ENCODE assay signal across 14 mouse cellular contexts in genomic region chr4:135155106-135155800, GRCm38 (mm10). TPM values are rescaled to one million over a fixed set of nuclear protein-coding genes. Genes with fewer than 3 reads are reported as not detected.
DNase-seq lines count a peak whose midpoint lies in the region; ATAC-seq and TF ChIP-seq lines count a peak whose summit lies in the region.
"Had no signal": no experiment of that assay in that cellular context is flagged by ENCODE, and none has a peak within 500 bp of the region (broad histone marks: within the 10 kb centered on the region; RNA-seq: fewer than 3 reads in every experiment).

No protein-coding gene starts in this region.

- no peak overlapping the region for H3K9ac ChIP-seq in midbrain, embryonic 14.5 days (replicated peaks; ENCODE audit: low read length)
- H3K9ac ChIP-seq in midbrain, embryonic 15.5 days = no peak overlapping the region
- peak overlapping the region; percentile 57; the same call in 1 of the 2 replicates for H3K9ac ChIP-seq in limb, embryonic 14.5 days (ENCODE audit: low read depth, low read length, severe bottlenecking)
- H3K9ac ChIP-seq: forebrain, postnatal 0 days; liver, embryonic 12.5 days had no signal

- no peak overlapping the region for H3K4me2 ChIP-seq in midbrain, embryonic 14.5 days (ENCODE audit: low read length)
- no peak overlapping the region for H3K4me2 ChIP-seq in midbrain, embryonic 15.5 days
- H3K4me2 ChIP-seq in limb, embryonic 14.5 days (replicated peaks; ENCODE audit: low read depth, low read length, severe bottlenecking) = peak overlapping the region; percentile 60
- H3K4me2 ChIP-seq: liver, embryonic 12.5 days had no signal

- no peak for TF ChIP-seq POLR2A in limb, embryonic 14.5 days (IDR thresholded peaks at IDR 0.05; ENCODE audit: borderline replicate concordance, extremely low read depth, insufficient read depth, insufficient read length)

- no peaks in the 10 kb centered on the region for H3K9me3 ChIP-seq in midbrain, embryonic 14.5 days (ENCODE audit: control insufficient read depth, low read length)
- H3K9me3 ChIP-seq in midbrain, embryonic 15.5 days = no peaks in the 10 kb centered on the region
- no peaks in the 10 kb centered on the region for H3K9me3 ChIP-seq in embryonic facial prominence, embryonic 10.5 days
- H3K9me3 ChIP-seq in limb, embryonic 14.5 days (ENCODE audit: control insufficient read depth, low read length) = no peaks in the 10 kb centered on the region
- H3K9me3 ChIP-seq: liver, embryonic 12.5 days had no signal

- no peaks in the 10 kb centered on the region for H3K36me3 ChIP-seq in midbrain, embryonic 14.5 days (ENCODE audit: control insufficient read depth, insufficient read depth, low read length)
- H3K36me3 ChIP-seq in midbrain, embryonic 15.5 days (replicated peaks) = no peaks in the 10 kb centered on the region
- no peaks in the 10 kb centered on the region for H3K36me3 ChIP-seq in embryonic facial prominence, embryonic 10.5 days (replicated peaks)
- no peaks in the 10 kb centered on the region for H3K36me3 ChIP-seq in limb, embryonic 14.5 days (ENCODE audit: control insufficient read depth, insufficient read depth, low read length)
- H3K36me3 ChIP-seq: liver, embryonic 12.5 days had no signal

- intact Hi-C loops in left cerebral cortex, postnatal 14 days (cut with DNase I) = no loop called here

- WGBS in midbrain, embryonic 14.5 days = 2% methylated on average over 30 of the region's 31 CpGs
- WGBS in midbrain, embryonic 15.5 days = under 1% methylated on average over 29 of the region's 31 CpGs
- WGBS in embryonic facial prominence, embryonic 10.5 days = 1% methylated on average over 30 of the region's 31 CpGs
- WGBS in limb, embryonic 14.5 days = 2% methylated on average over 28 of the region's 31 CpGs

- H3K4me1 ChIP-seq in midbrain, embryonic 14.5 days (ENCODE audit: control insufficient read depth, insufficient read depth, low read length) = no peaks in the 10 kb centered on the region
- peaks cover 11% of the 10 kb centered on the region; the same call in 1 of the 2 replicates for H3K4me1 ChIP-seq in midbrain, embryonic 15.5 days
- peaks cover 70% of the 10 kb centered on the region for H3K4me1 ChIP-seq in embryonic facial prominence, embryonic 10.5 days
- peaks cover 57% of the 10 kb centered on the region for H3K4me1 ChIP-seq in limb, embryonic 14.5 days (ENCODE audit: control insufficient read depth, insufficient read depth, low read length)

- H3K27ac ChIP-seq in midbrain, embryonic 14.5 days (replicated peaks; ENCODE audit: low read depth, low read length) = no peak overlapping the region
- no peak overlapping the region for H3K27ac ChIP-seq in midbrain, embryonic 15.5 days
- H3K27ac ChIP-seq in embryonic facial prominence, embryonic 10.5 days (replicated peaks) = no peak overlapping the region
- no peak overlapping the region for H3K27ac ChIP-seq in limb, embryonic 14.5 days (replicated peaks; ENCODE audit: low read depth, low read length)
- H3K27ac ChIP-seq: liver, embryonic 12.5 days had no signal

- peaks cover 91% of the 10 kb centered on the region for H3K27me3 ChIP-seq in midbrain, embryonic 14.5 days (ENCODE audit: control insufficient read depth, insufficient read depth, low read length)
- peaks cover 89% of the 10 kb centered on the region for H3K27me3 ChIP-seq in midbrain, embryonic 15.5 days (replicated peaks)
- peaks cover 100% of the 10 kb centered on the region for H3K27me3 ChIP-seq in embryonic facial prominence, embryonic 10.5 days (replicated peaks; ENCODE audit: low read depth, poor library complexity, severe bottlenecking)
- H3K27me3 ChIP-seq in limb, embryonic 14.5 days (ENCODE audit: control insufficient read depth, insufficient read depth, low read length) = peaks cover 87% of the 10 kb centered on the region

- peak; percentile 44 for DNase-seq in embryo, embryonic 9.5 days (ENCODE audit: extremely low spot score)
- DNase-seq in embryo, embryonic 10 days (ENCODE audit: low spot score) = no peak
- DNase-seq in midbrain, embryonic 14.5 days = peak; percentile 35
- DNase-seq in embryonic facial prominence, embryonic 10.5 days (ENCODE audit: low spot score) = peak; percentile 60
- no peak for DNase-seq in limb, embryonic 14.5 days (ENCODE audit: low spot score)
- no peak for DNase-seq in left cerebral cortex, postnatal 14 days (ENCODE audit: low spot score in 2 of 2)
- no peak for DNase-seq in B cell, adult 2 months
- DNase-seq: gastrocnemius, postnatal 10 days; layer of hippocampus, postnatal 36 days; thymus, postnatal 36 days had no signal

- no peak overlapping the region for H3K4me3 ChIP-seq in midbrain, embryonic 14.5 days (replicated peaks; ENCODE audit: low read depth, low read length)
- H3K4me3 ChIP-seq in midbrain, embryonic 15.5 days = no peak overlapping the region
- H3K4me3 ChIP-seq in embryonic facial prominence, embryonic 10.5 days = no peak overlapping the region
- H3K4me3 ChIP-seq in limb, embryonic 14.5 days (replicated peaks; ENCODE audit: low read length) = peak overlapping the region; percentile 50
- H3K4me3 ChIP-seq: erythroblast, embryonic 14.5 days; liver, embryonic 12.5 days had no signal

- ATAC-seq in midbrain, embryonic 14.5 days (ENCODE audit: low FRiP score, low TSS enrichment) = no peak
- ATAC-seq in midbrain, embryonic 15.5 days (replicated peaks) = no peak
- ATAC-seq in limb, embryonic 14.5 days (ENCODE audit: low FRiP score, low read depth) = no peak
- ATAC-seq: forebrain, postnatal 0 days; liver, embryonic 12.5 days had no signal

RNA-seq across cellular contexts. Expression of gene Runx3, which starts 34.8 kb away (rescaled TPM):
- not detected in 2 replicates for polyA plus RNA-seq in midbrain, embryonic 14.5 days (2014; fragmentation: Nextera tagmentation; extraction: Ambion mirVana)
- not detected in 2 replicates for polyA plus RNA-seq in midbrain, embryonic 15.5 days (2015; fragmentation: Nextera tagmentation; extraction: Ambion mirVana)
- polyA plus RNA-seq in embryonic facial prominence, embryonic 10.5 days (2016; fragmentation: Nextera tagmentation; extraction: Ambion mirVana) = 0.04 TPM in 2 replicates
- polyA plus RNA-seq in limb, embryonic 14.5 days (2012; rRNA removed) = 11.1 and 18.3 TPM in 2 replicates
- polyA plus RNA-seq in limb, embryonic 14.5 days (2014; fragmentation: Nextera tagmentation; extraction: Ambion mirVana) = 6.3 and 7.7 TPM in 2 replicates
- not detected for total RNA-seq in left cerebral cortex, postnatal 14 days (2021)
- total RNA-seq: forebrain, postnatal 0 days; layer of hippocampus, postnatal 36 days had no signal
- polyA plus RNA-seq: forebrain, postnatal 0 days had no signal

Comparison
In these comparisons a context has a peak if more than half of its experiments do, and no peak if none do; other contexts are left out.
1. DNase-seq: peak in embryo, embryonic 9.5 days (single experiment), midbrain, embryonic 14.5 days (single experiment) and embryonic facial prominence, embryonic 10.5 days (single experiment); none in embryo, embryonic 10 days (single experiment), limb, embryonic 14.5 days (single experiment), left cerebral cortex, postnatal 14 days (0 of 2) and B cell, adult 2 months (0 of 2).